Mouse (Mus musculus) lung, embryonic 16.5 days (tissue): Measurements from ENCODE around the gene Psen1. TPM values are rescaled to one million over a fixed set of nuclear protein-coding genes. Genes with fewer than 3 reads are reported as not detected.

Experiments used
- ATAC-seq: fragments of 200-750 bp; cut with Nextera tagmentation; 2 replicates; pipeline ENCODE4 v1.8.0; 2017; ENCODE audit warnings: low read depth, mild to moderate bottlenecking, moderate library complexity
- H3K27ac ChIP-seq: fragments of 300-500 bp; sonication (generic); 2 replicates; pipeline ENCODE4 v1.5.1; 2014; ENCODE audit warnings: mild to moderate bottlenecking, control low read depth, low read length
- H3K27me3 ChIP-seq: fragments of 300-500 bp; sonication (generic); 2 replicates; pipeline ENCODE4 v1.6.1; 2014; ENCODE audit warnings: low read depth, low read length, mixed read lengths; ENCODE audit not compliant: control insufficient read depth, insufficient read depth
- H3K36me3 ChIP-seq: fragments of 300-500 bp; sonication (generic); 2 replicates; pipeline ENCODE4 v1.6.1; 2014; ENCODE audit warnings: low read length; ENCODE audit not compliant: control insufficient read depth, insufficient read depth
- H3K4me1 ChIP-seq: fragments of 300-500 bp; sonication (generic); replicated peaks from 2 replicates; pipeline ENCODE4 v1.6.1; 2014; ENCODE audit warnings: low read length, mixed read lengths; ENCODE audit not compliant: control insufficient read depth, insufficient read depth
- H3K4me2 ChIP-seq: fragments of 300-500 bp; sonication (generic); 2 replicates; pipeline ENCODE4 v1.6.1; 2014; ENCODE audit warnings: low read depth, low read length, control low read depth
- H3K4me3 ChIP-seq: fragments of 300-500 bp; sonication (generic); 2 replicates; pipeline ENCODE4 v1.5.1; 2014; ENCODE audit warnings: mild to moderate bottlenecking, low read length, control low read depth
- H3K9ac ChIP-seq: fragments of 300-500 bp; sonication (generic); 2 replicates; pipeline ENCODE4 v1.6.1; 2014; ENCODE audit warnings: low read length, control low read depth
- H3K9me3 ChIP-seq: fragments of 300-500 bp; sonication (generic); 2 replicates; pipeline ENCODE4 v1.6.1; 2016; ENCODE audit warnings: low read length; ENCODE audit not compliant: control insufficient read depth
- WGBS: fragments of 180-500 bp; shearing (Covaris S2); extraction: QIAGEN DNeasy Blood & Tissue Kit; methylation state at CpG from one replicate; pipeline ENCODE4 v1.1.7; 2014; 5-methylcytosine and 5-hydroxymethylcytosine counted together
- polyA plus RNA-seq: library from polyadenylated mRNA; unstranded; fragments of >200 nt; fragmentation: Nextera tagmentation; extraction: Ambion mirVana; gene quantifications from 2 replicates; pipeline ENCODE4 v1.2.1, GENCODE M21; 2015

Psen1 gene
- polyA plus RNA-seq, 1 experiment from 2014 or later, result 56.6 TPM

DNA sequence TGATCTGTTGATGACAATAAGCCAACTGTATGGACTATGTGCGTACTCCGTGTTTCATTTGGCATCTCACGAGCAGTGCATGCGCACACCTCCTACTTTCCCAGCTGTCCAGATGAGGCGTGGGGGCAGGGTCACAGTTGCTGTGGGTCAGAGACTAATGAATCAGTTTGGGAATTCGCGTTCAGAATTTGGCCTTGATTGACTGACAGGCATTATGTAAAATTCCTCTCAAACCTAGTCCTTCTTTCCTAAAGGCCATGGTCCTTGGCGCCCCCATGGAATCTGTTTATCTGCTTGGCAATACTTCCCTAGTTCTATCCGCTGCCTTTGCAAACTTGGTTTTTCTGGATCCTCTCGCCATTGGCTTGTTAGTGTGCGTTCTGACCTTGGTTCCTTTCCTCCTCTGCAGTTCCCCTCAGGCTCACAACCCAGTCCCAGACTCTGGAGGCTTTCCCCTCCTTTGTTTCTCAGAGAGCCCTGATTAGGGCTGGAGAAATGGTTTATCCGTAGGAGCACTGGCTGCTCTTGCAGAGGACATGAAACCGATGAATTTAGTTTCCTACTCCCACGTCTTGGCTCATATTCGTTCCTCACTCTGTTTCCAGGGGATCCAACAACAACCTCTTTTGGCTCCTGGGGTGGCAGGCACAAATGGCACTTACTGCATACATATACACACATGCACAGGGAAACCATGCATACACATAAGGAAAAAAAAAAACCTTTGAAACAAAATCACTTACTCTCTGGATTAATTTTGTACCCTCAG lies 28.6 kb downstream of the Psen1 start:
- no peak for ATAC-seq
- 86% methylated on average over 15 of the region's 15 CpGs for WGBS
- Histone ChIP-seq H3K9ac (no peak overlapping the region), H3K27ac (no peak overlapping the region), H3K36me3 (peaks cover 24% of the 10 kb centered on the region), H3K9me3 (no peaks in the 10 kb centered on the region), H3K27me3 (no peaks in the 10 kb centered on the region), H3K4me1 (no peaks in the 10 kb centered on the region; the same call in none of the 2 replicates), H3K4me3 (no peak overlapping the region), H3K4me2 (no peak overlapping the region)

- Histone ChIP-seq H3K27ac (no peak overlapping the region), H3K36me3 (peaks cover 22% of the 10 kb centered on the region), H3K9ac (no peak overlapping the region), H3K9me3 (no peaks in the 10 kb centered on the region), H3K27me3 (no peaks in the 10 kb centered on the region), H3K4me2 (no peak overlapping the region), H3K4me1 (no peaks in the 10 kb centered on the region; the same call in none of the 2 replicates), H3K4me3 (no peak overlapping the region)
- WGBS, result 100% methylated on average over 1 of the region's 1 CpGs
- no peak for ATAC-seq
Measured at GRCm38 (mm10) chr12:83719431-83719830, 31.5 kb downstream of the Psen1 start.

GRCm38 (mm10) chr12:83721281-83721680 lies 33.3 kb downstream of the Psen1 start:
- H3K4me2 ChIP-seq, result no peak overlapping the region
- ATAC-seq, result no peak
- H3K4me3 ChIP-seq, result no peak overlapping the region
- H3K27ac ChIP-seq, result peak overlapping the region; percentile 37
- H3K36me3 ChIP-seq, result peaks cover 23% of the 10 kb centered on the region
- no peaks in the 10 kb centered on the region; the same call in none of the 2 replicates for H3K4me1 ChIP-seq
- H3K9ac ChIP-seq, result no peak overlapping the region
- 47% methylated on average over 6 of the region's 6 CpGs for WGBS
- no peaks in the 10 kb centered on the region for H3K27me3 ChIP-seq
- H3K9me3 ChIP-seq, result no peaks in the 10 kb centered on the region

DNA sequence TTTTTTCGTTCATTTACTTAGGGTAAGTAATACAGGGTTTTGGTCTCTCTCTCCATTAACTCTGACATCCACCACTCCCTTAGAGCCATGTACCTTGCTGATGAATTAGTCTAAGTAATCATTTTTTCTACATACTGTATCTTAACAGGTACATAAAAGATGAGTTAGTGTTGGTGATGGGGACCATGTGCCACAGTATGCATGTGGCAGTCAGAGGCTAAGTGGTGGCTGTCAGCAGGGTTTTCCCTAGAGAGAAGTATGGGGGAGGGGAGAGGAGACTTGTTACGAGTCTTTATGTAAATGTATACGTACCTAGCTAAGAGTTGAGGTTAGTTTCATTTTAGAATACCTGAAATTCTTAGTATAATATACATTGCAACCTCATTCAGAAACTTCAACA lies 35.1 kb downstream of the Psen1 start:
- Histone ChIP-seq H3K27me3 (no peaks in the 10 kb centered on the region), H3K4me1 (no peaks in the 10 kb centered on the region; the same call in none of the 2 replicates), H3K36me3 (peaks cover 24% of the 10 kb centered on the region), H3K9me3 (no peaks in the 10 kb centered on the region), H3K9ac (no peak overlapping the region), H3K4me3 (no peak overlapping the region), H3K4me2 (no peak overlapping the region), H3K27ac (no peak overlapping the region)
- ATAC-seq, result no peak
- WGBS, result 76% methylated on average over 3 of the region's 3 CpGs

GRCm38 (mm10) chr12:83726510-83727308 lies 38.8 kb downstream of the Psen1 start:
- Histone ChIP-seq H3K9me3 (no peaks in the 10 kb centered on the region), H3K27me3 (no peaks in the 10 kb centered on the region), H3K9ac (no peak overlapping the region), H3K4me2 (no peak overlapping the region), H3K4me1 (no peaks in the 10 kb centered on the region), H3K4me3 (no peak overlapping the region), H3K27ac (no peak overlapping the region), H3K36me3 (peaks cover 44% of the 10 kb centered on the region)
- no peak for ATAC-seq
- WGBS, result 81% methylated on average over 12 of the region's 12 CpGs

GRCm38 (mm10) chr12:83732225-83732624 lies 44.3 kb downstream of the Psen1 start:
- Histone ChIP-seq H3K36me3 (peaks cover 42% of the 10 kb centered on the region), H3K4me2 (no peak overlapping the region), H3K9me3 (no peaks in the 10 kb centered on the region), H3K27ac (no peak overlapping the region), H3K27me3 (no peaks in the 10 kb centered on the region), H3K9ac (no peak overlapping the region), H3K4me3 (no peak overlapping the region), H3K4me1 (no peaks in the 10 kb centered on the region)
- no peak for ATAC-seq
- 89% methylated on average over 5 of the region's 5 CpGs for WGBS

DNA sequence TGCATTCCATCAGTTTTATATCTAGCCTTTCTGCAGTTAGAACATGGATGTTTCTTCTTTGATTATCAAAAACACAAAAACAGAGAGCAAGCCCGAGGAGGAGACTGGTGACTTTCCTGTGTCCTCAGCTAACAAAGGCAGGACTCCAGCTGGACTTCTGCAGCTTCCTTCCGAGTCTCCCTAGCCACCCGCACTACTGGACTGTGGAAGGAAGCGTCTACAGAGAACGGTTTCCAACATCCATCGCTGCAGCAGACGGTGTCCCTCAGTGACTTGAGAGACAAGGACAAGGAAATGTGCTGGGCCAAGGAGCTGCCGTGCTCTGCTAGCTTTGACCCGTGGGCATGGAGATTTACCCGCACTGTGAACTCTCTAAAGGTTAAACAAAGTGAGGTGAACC lies 46.1 kb downstream of the Psen1 start:
- WGBS, result 87% methylated on average over 10 of the region's 10 CpGs
- H3K4me3 ChIP-seq, result no peak overlapping the region
- H3K36me3 ChIP-seq, result peaks cover 35% of the 10 kb centered on the region

GRCm38 (mm10) chr12:83736236-83736635 lies 48.3 kb downstream of the Psen1 start:
- Histone ChIP-seq H3K9me3 (no peaks in the 10 kb centered on the region), H3K4me3 (no peak overlapping the region), H3K9ac (no peak overlapping the region), H3K4me1 (no peaks in the 10 kb centered on the region), H3K27ac (no peak overlapping the region), H3K27me3 (no peaks in the 10 kb centered on the region), H3K4me2 (no peak overlapping the region), H3K36me3 (peaks cover 22% of the 10 kb centered on the region)
- WGBS, result 60% methylated on average over 8 of the region's 8 CpGs
- ATAC-seq, result no peak

More for the DNA sequence above, 46.1 kb downstream of the Psen1 start:
- no peak for ATAC-seq
- H3K4me1 ChIP-seq, result no peaks in the 10 kb centered on the region
- no peaks in the 10 kb centered on the region for H3K27me3 ChIP-seq
- H3K27ac ChIP-seq, result no peak overlapping the region
- H3K9me3 ChIP-seq, result no peaks in the 10 kb centered on the region
- no peak overlapping the region for H3K4me2 ChIP-seq
- no peak overlapping the region for H3K9ac ChIP-seq

- no peak overlapping the region for H3K4me3 ChIP-seq
- H3K27me3 ChIP-seq, result no peaks in the 10 kb centered on the region
- no peaks in the 10 kb centered on the region for H3K4me1 ChIP-seq
- H3K27ac ChIP-seq, result no peak overlapping the region
- no peak for ATAC-seq
- H3K4me2 ChIP-seq, result no peak overlapping the region
- H3K9ac ChIP-seq, result no peak overlapping the region
- H3K36me3 ChIP-seq, result peaks cover 7% of the 10 kb centered on the region
- no peaks in the 10 kb centered on the region for H3K9me3 ChIP-seq
- 88% methylated on average over 1 of the region's 1 CpGs for WGBS
Measured at GRCm38 (mm10) chr12:83738651-83739050, 50.7 kb downstream of the Psen1 start.
